Mouse (Mus musculus) mouse embryonic stem cell (cell line): Measurements from ENCODE around the gene Tnfsf11.

ENCODE experiments used
- in situ Hi-C, 2 experiments: fragments of 300-500 bp; cut with MboI; formaldehyde crosslinking; loops; 1 replicate in 1 of 2; 3 replicates in 1 of 2; pipeline ENCODE4 v1.14.3; 2019 to 2020; ENCODE audit warnings: low sequenced_read_pairs in 2 of 2, low pct_unique_long_range_greater_than_20kb in 1 of 2, mixed read lengths in 1 of 2; ENCODE audit not compliant: unreplicated experiment in 1 of 2

The Tnfsf11 gene

GRCm38 (mm10) chr14:78307286-78308237 is at the start of gene Tnfsf11:
Gene Tnfsf11, minus strand, starts transcription at chr14:78308043.
- in situ Hi-C loops = no loop called here

- in situ Hi-C loops = no loop called here
Observed at GRCm38 (mm10) chr14:78356764-78357163, 48.9 kb upstream of the Tnfsf11 start.

- in situ Hi-C loops = no loop called here
Observed at GRCm38 (mm10) chr14:78355381-78355780, 47.5 kb upstream of the Tnfsf11 start.

GRCm38 (mm10) chr14:78352865-78353264 is 45.0 kb upstream of the Tnfsf11 start:
- in situ Hi-C loops = no loop called here

GRCm38 (mm10) chr14:78351544-78351943 is 43.7 kb upstream of the Tnfsf11 start:
- in situ Hi-C loops = no loop called here

- in situ Hi-C loops = no loop called here
Observed at GRCm38 (mm10) chr14:78347715-78348114, 39.9 kb upstream of the Tnfsf11 start.

- in situ Hi-C loops = no loop called here
Observed at GRCm38 (mm10) chr14:78343007-78343406, 35.2 kb upstream of the Tnfsf11 start.

GRCm38 (mm10) chr14:78342146-78342545 is 34.3 kb upstream of the Tnfsf11 start:
- in situ Hi-C loops = no loop called here

- in situ Hi-C loops = no loop called here
Observed at GRCm38 (mm10) chr14:78333341-78333740, 25.5 kb upstream of the Tnfsf11 start.

- in situ Hi-C loops = no loop called here
Observed at GRCm38 (mm10) chr14:78331368-78331767, 23.5 kb upstream of the Tnfsf11 start.

- in situ Hi-C loops = no loop called here
Observed at GRCm38 (mm10) chr14:78330576-78331300, 22.9 kb upstream of the Tnfsf11 start.

- in situ Hi-C loops = no loop called here
Observed at GRCm38 (mm10) chr14:78329765-78330451, 22.1 kb upstream of the Tnfsf11 start.

GRCm38 (mm10) chr14:78323356-78323755 is 15.5 kb upstream of the Tnfsf11 start:
- in situ Hi-C loops = no loop called here

GRCm38 (mm10) chr14:78322916-78323315 is 15.1 kb upstream of the Tnfsf11 start:
- in situ Hi-C loops = no loop called here

GRCm38 (mm10) chr14:78320248-78320647 is 12.4 kb upstream of the Tnfsf11 start:
- in situ Hi-C loops = no loop called here

- in situ Hi-C loops = no loop called here
Observed at GRCm38 (mm10) chr14:78319580-78319979, 11.7 kb upstream of the Tnfsf11 start.

- in situ Hi-C loops = no loop called here
Observed at GRCm38 (mm10) chr14:78319000-78319399, 11.2 kb upstream of the Tnfsf11 start.

- in situ Hi-C loops = no loop called here
Observed at GRCm38 (mm10) chr14:78317623-78318022, 9.8 kb upstream of the Tnfsf11 start.

- in situ Hi-C loops = no loop called here
Observed at GRCm38 (mm10) chr14:78300914-78301313, 6.9 kb downstream of the Tnfsf11 start.
